Mouse (Mus musculus) heart, adult 2 months (tissue): ENCODE results near the gene Mllt11.
A peak's percentile ranks its signal among the peaks of the same experiment; 100 is the strongest.

Source experiments
- CTCF ChIP-seq: fragments of 200-600 bp; IDR thresholded peaks from 2 replicates; pipeline ENCODE4 v1.8.1; 2022; ENCODE audit warnings: antibody characterized with exemption, mild to moderate bottlenecking, moderate library complexity
- EP300 ChIP-seq: fragments of 200-500 bp; IDR thresholded peaks from 2 replicates; pipeline ENCODE4 v1.6.1; 2011; ENCODE audit warnings: low read depth, low read length, control low read depth; ENCODE audit not compliant: insufficient read depth
- POLR2A ChIP-seq: fragments of 200-500 bp; IDR thresholded peaks from 2 replicates; pipeline ENCODE4 v1.6.1; 2011; ENCODE audit warnings: mild to moderate bottlenecking, low read depth, low read length, control low read depth; ENCODE audit not compliant: insufficient read depth

- TF ChIP-seq POLR2A, result no peak
- 0 out of 2 replicates have a peak, but pooled peaks have one; percentile 2 for TF ChIP-seq CTCF
- no peak for TF ChIP-seq EP300
Observed at GRCm38 (mm10) chr3:95239022-95239421, 7.1 kb upstream of the Mllt11 start.
